Mouse (Mus musculus): Measurements from ENCODE around the gene Rasal1. TPM values are rescaled to one million over a fixed set of nuclear protein-coding genes. Genes with fewer than 3 reads are reported as not detected.

The Rasal1 gene
- total RNA-seq, 2 experiments from 2014 or later: 0.29 to 0.45 TPM

GRCm38 (mm10) chr5:120660816-120661215 is 12.2 kb downstream of the Rasal1 start:
- no peak for DNase-seq

GRCm38 (mm10) chr5:120664888-120665287 is 16.3 kb downstream of the Rasal1 start:
- no peak for DNase-seq

- no peak for DNase-seq
Observed at GRCm38 (mm10) chr5:120668761-120669160, 20.1 kb downstream of the Rasal1 start.

- DNase-seq: no peak
Observed at GRCm38 (mm10) chr5:120670132-120670531, 21.5 kb downstream of the Rasal1 start.

- no peak for DNase-seq
Observed at GRCm38 (mm10) chr5:120671865-120672264, 23.3 kb downstream of the Rasal1 start.

- DNase-seq: peak; percentile 77
Observed at GRCm38 (mm10) chr5:120673626-120674025, 25.0 kb downstream of the Rasal1 start.

- no peak for DNase-seq
Observed at GRCm38 (mm10) chr5:120674229-120675145, 25.9 kb downstream of the Rasal1 start.

- no peak for DNase-seq
Observed at GRCm38 (mm10) chr5:120677516-120677915, 28.9 kb downstream of the Rasal1 start.

GRCm38 (mm10) chr5:120679676-120680555 is 31.3 kb downstream of the Rasal1 start:
- DNase-seq: peak; percentile 86

- no peak for DNase-seq
Observed at GRCm38 (mm10) chr5:120680918-120681317, 32.3 kb downstream of the Rasal1 start.

GRCm38 (mm10) chr5:120682982-120683771 is 34.6 kb downstream of the Rasal1 start:
- no peak for DNase-seq

- DNase-seq: no peak
Observed at GRCm38 (mm10) chr5:120685678-120686077, 37.1 kb downstream of the Rasal1 start.

- DNase-seq: no peak
Observed at GRCm38 (mm10) chr5:120686749-120687483, 38.3 kb downstream of the Rasal1 start.

GRCm38 (mm10) chr5:120687484-120687851 is 38.9 kb downstream of the Rasal1 start:
- DNase-seq: no peak

- DNase-seq: no peak
Observed at GRCm38 (mm10) chr5:120687897-120688296, 39.3 kb downstream of the Rasal1 start.

- DNase-seq: no peak
Observed at GRCm38 (mm10) chr5:120688434-120688833, 39.8 kb downstream of the Rasal1 start.

- no peak for DNase-seq
Observed at GRCm38 (mm10) chr5:120690417-120690816, 41.8 kb downstream of the Rasal1 start.

- no peak for DNase-seq
Observed at GRCm38 (mm10) chr5:120692034-120692433, 43.4 kb downstream of the Rasal1 start.

GRCm38 (mm10) chr5:120693931-120694694 is 45.5 kb downstream of the Rasal1 start:
- no peak for DNase-seq

GRCm38 (mm10) chr5:120694695-120695074 is 46.1 kb downstream of the Rasal1 start:
- no peak for DNase-seq
